Mouse (Mus musculus): ENCODE measurements around the gene Atp2c1. TPM values are rescaled to one million over a fixed set of nuclear protein-coding genes. Genes with fewer than 3 reads are reported as not detected.

Gene Atp2c1
- polyA plus RNA-seq, 1 experiment from 2014 or later, result 34.1 TPM

DNA sequence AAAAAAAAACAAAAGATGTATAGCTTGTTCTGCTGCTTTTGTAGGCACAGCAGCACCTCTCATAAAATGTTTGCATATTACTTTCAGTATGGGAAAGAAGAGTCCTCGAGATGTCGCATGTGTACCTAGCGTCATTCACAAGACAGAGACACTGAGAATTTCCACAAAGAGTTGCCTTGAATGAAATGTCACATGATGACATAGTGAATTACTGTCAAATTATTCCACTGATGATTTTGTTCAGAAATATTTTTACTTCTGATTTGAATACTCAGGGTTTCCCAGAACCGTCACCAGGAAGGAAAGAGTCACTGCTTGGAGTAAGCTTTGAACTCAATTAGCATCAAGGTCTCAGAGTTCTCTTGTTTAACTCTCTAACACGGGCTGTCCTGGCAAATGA lies 139.7 kb downstream of the Atp2c1 start:
- no peaks in the 10 kb centered on the region for H3K9me3 ChIP-seq (replicated peaks)
- no peak overlapping the region for H3K4me2 ChIP-seq
- H3K9ac ChIP-seq, result no peak overlapping the region
- ATAC-seq, result no peak
- H3K4me3 ChIP-seq, result no peak overlapping the region
- no peaks in the 10 kb centered on the region for H3K27me3 ChIP-seq (replicated peaks)
- WGBS (ENCODE audit: insufficient replicate concordance), result 61% methylated on average over 5 of the region's 5 CpGs
- H3K36me3 ChIP-seq, result no peaks in the 10 kb centered on the region
- H3K4me1 ChIP-seq, result no peaks in the 10 kb centered on the region
- no peak overlapping the region for H3K27ac ChIP-seq

DNA sequence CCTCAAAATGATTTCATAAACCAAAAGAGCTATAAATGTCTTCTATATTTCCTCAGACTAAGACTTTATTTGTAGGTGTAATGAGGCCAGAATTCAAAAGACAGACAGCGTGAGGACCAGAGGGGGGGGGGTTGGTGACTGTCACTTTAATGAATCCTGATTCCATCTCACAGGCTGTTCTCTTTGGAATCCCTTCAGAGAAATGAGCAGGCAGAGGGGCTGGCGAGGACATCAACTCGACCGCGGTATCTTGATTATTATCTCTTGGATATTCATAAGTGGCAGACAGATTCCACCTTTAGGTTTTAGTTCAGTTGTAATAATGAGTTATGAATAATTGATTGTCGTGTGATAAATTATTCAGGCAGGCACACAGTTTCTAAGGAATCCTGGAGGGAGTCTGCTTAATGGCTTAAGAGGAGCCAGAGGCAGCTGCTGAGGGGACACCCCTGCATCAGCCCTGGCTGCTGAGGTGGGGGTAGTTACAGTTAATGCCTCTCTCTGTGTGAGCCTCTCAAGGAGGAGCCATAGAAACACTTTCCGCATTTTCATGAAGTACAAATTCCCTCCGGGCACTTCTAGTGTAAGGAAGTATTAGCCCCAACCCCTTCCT lies 147.5 kb downstream of the Atp2c1 start:
- Histone ChIP-seq H3K4me3 (no peak overlapping the region), H3K4me2 (no peak overlapping the region), H3K9me3 (replicated peaks) (no peaks in the 10 kb centered on the region), H3K36me3 (no peaks in the 10 kb centered on the region), H3K27ac (no peak overlapping the region), H3K27me3 (replicated peaks) (no peaks in the 10 kb centered on the region), H3K9ac (no peak overlapping the region), H3K4me1 (no peaks in the 10 kb centered on the region)
- 72% methylated on average over 8 of the region's 8 CpGs for WGBS (ENCODE audit: insufficient replicate concordance)
- no peak for ATAC-seq

DNA sequence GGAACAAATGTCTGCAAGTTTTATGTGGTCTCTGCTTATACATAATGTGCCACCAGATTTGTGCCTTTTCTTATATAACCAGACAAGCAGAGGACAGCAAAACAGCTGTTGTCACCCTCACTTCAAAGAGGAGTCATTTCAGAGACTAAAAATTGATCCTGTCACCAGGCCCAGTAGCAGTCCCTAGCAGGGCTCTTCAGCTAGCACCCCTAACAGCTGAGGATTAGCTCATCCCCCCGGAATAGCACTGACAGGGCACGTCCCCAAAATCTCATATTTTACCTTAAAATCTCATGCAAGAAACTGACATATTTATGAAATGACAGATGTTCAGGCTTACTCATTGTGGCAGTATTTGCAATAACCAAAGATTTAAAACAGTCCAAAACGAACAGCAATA lies 149.5 kb downstream of the Atp2c1 start:
- Histone ChIP-seq H3K4me1 (no peaks in the 10 kb centered on the region), H3K4me2 (no peak overlapping the region), H3K36me3 (no peaks in the 10 kb centered on the region), H3K9me3 (replicated peaks) (no peaks in the 10 kb centered on the region), H3K9ac (no peak overlapping the region), H3K27ac (no peak overlapping the region), H3K27me3 (replicated peaks) (no peaks in the 10 kb centered on the region), H3K4me3 (no peak overlapping the region)
- ATAC-seq, result no peak
- WGBS (ENCODE audit: insufficient replicate concordance), result 55% methylated on average over 3 of the region's 3 CpGs

GRCm38 (mm10) chr9:105376954-105377530 lies 150.1 kb downstream of the Atp2c1 start:
- H3K27me3 ChIP-seq (replicated peaks), result no peaks in the 10 kb centered on the region
- no peak for ATAC-seq
- H3K4me3 ChIP-seq, result no peak overlapping the region
- H3K27ac ChIP-seq, result no peak overlapping the region
- no peaks in the 10 kb centered on the region for H3K4me1 ChIP-seq
- 51% methylated on average over 7 of the region's 7 CpGs for WGBS (ENCODE audit: insufficient replicate concordance)
- no peak overlapping the region for H3K4me2 ChIP-seq
- H3K9me3 ChIP-seq (replicated peaks), result no peaks in the 10 kb centered on the region
- no peak overlapping the region for H3K9ac ChIP-seq
- H3K36me3 ChIP-seq, result no peaks in the 10 kb centered on the region

DNA sequence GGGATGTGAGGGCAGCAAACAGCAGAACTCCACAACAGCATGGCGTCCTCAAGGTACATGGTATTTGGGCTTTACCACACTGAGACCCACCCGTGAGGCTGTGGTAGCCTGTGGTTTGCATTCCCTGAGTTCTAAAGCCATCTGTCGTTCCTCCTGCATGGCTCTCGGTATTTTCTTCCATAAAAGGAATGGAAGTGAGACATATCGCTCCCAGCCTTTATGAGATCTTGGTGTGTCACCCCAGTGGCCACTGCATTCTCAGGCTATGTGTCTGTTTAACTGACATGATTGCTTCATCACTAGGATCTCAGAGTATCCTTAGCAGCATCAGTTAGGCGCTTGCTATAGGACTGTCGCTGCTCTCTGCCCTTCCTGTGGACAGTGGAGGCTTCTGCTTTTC lies 150.7 kb downstream of the Atp2c1 start:
- Histone ChIP-seq H3K4me3 (no peak overlapping the region), H3K9me3 (replicated peaks) (no peaks in the 10 kb centered on the region), H3K4me1 (no peaks in the 10 kb centered on the region), H3K36me3 (no peaks in the 10 kb centered on the region), H3K9ac (no peak overlapping the region), H3K27ac (no peak overlapping the region), H3K4me2 (no peak overlapping the region), H3K27me3 (replicated peaks) (no peaks in the 10 kb centered on the region)
- WGBS (ENCODE audit: insufficient replicate concordance), result 57% methylated on average over 7 of the region's 7 CpGs
- no peak for ATAC-seq

- Histone ChIP-seq H3K4me2 (no peak overlapping the region), H3K9me3 (replicated peaks) (no peaks in the 10 kb centered on the region), H3K4me3 (no peak overlapping the region), H3K4me1 (no peaks in the 10 kb centered on the region), H3K27ac (no peak overlapping the region), H3K36me3 (no peaks in the 10 kb centered on the region), H3K9ac (no peak overlapping the region), H3K27me3 (replicated peaks) (no peaks in the 10 kb centered on the region)
- 48% methylated on average over 5 of the region's 5 CpGs for WGBS (ENCODE audit: insufficient replicate concordance)
- ATAC-seq, result no peak
Measured at GRCm38 (mm10) chr9:105374361-105374760, 152.8 kb downstream of the Atp2c1 start.

DNA sequence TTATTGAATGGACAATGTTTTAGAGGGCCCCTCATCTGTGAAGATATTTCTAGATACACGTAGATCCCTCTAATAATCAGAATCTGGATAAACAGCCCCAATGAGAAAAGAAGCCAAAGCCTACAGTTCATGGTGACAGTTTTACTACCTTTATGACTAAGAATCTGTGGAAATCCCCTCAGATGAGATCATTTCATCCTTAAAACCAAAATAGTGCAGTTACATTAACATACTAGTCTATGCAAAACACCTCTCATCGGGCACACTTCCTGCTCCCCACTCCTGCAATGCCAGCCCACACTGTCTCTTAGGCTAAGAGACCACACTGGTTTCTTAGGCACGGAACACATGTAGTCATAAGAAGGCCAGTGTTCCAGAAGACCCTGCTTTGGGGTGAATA lies 158.5 kb downstream of the Atp2c1 start:
- WGBS (ENCODE audit: insufficient replicate concordance), result 71% methylated on average over 3 of the region's 3 CpGs
- Histone ChIP-seq H3K27ac (no peak overlapping the region), H3K9ac (no peak overlapping the region), H3K36me3 (no peaks in the 10 kb centered on the region), H3K4me3 (no peak overlapping the region), H3K4me1 (no peaks in the 10 kb centered on the region), H3K4me2 (no peak overlapping the region), H3K27me3 (replicated peaks) (no peaks in the 10 kb centered on the region), H3K9me3 (replicated peaks) (no peaks in the 10 kb centered on the region)
- no peak for ATAC-seq

DNA sequence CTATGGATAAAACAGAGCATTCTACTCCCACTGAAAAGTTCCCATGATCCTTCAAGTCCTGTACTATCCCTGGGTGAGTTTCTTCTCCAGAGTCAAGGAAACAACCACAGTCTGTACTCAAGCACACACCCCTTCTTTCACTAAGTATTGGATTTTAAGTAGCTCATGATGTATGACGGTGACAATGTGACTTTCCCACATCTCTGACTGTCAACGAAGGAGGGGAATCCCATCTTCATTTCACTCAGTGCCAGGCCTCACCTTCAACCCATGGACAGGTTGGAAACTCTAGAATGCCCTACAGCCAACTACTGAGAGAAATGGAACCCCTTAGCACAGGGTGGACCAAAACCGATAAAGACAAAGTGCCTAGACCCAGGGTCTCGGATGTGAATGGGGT lies 160.9 kb downstream of the Atp2c1 start:
- no peak for ATAC-seq
- Histone ChIP-seq H3K4me3 (no peak overlapping the region), H3K27me3 (replicated peaks) (no peaks in the 10 kb centered on the region), H3K4me1 (no peaks in the 10 kb centered on the region), H3K36me3 (no peaks in the 10 kb centered on the region), H3K4me2 (no peak overlapping the region), H3K27ac (no peak overlapping the region), H3K9ac (no peak overlapping the region), H3K9me3 (replicated peaks) (no peaks in the 10 kb centered on the region)
- WGBS (ENCODE audit: insufficient replicate concordance), result 71% methylated on average over 4 of the region's 4 CpGs

- H3K27ac ChIP-seq, result no peak overlapping the region
- H3K27me3 ChIP-seq (replicated peaks), result no peaks in the 10 kb centered on the region
- no peaks in the 10 kb centered on the region for H3K9me3 ChIP-seq (replicated peaks)
- no peak overlapping the region for H3K4me2 ChIP-seq
- H3K9ac ChIP-seq, result no peak overlapping the region
- H3K36me3 ChIP-seq, result no peaks in the 10 kb centered on the region
- H3K4me3 ChIP-seq, result no peak overlapping the region
- 56% methylated on average over 5 of the region's 5 CpGs for WGBS (ENCODE audit: insufficient replicate concordance)
- no peak for ATAC-seq
- H3K4me1 ChIP-seq, result no peaks in the 10 kb centered on the region
Measured at GRCm38 (mm10) chr9:105363520-105364231, 163.4 kb downstream of the Atp2c1 start.

DNA sequence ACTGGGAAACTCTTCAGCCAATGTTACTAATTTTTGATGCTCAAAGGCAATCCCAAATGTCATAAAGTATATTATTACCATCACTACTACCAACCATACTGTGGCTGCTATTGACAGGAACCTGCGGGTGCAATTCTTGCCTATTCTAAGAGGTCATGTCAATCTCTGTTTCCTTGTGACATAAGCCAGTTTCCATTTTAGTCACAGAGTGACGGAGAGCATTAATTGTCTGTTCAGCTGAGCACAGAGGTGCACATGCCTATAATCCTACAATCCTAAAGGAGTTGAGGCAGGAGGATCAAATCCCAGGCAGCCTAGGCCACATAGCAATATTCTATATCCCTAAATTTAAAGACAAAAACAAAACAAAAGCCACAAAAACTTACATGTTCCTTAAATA lies 164.9 kb downstream of the Atp2c1 start:
- Histone ChIP-seq H3K4me2 (no peak overlapping the region), H3K27me3 (replicated peaks) (no peaks in the 10 kb centered on the region), H3K36me3 (no peaks in the 10 kb centered on the region), H3K27ac (no peak overlapping the region), H3K9me3 (replicated peaks) (no peaks in the 10 kb centered on the region), H3K4me3 (no peak overlapping the region), H3K4me1 (no peaks in the 10 kb centered on the region), H3K9ac (no peak overlapping the region)
- WGBS (ENCODE audit: insufficient replicate concordance), result 70% methylated on average over 2 of the region's 2 CpGs
- no peak for ATAC-seq
